Mouse (Mus musculus): Measurements from ENCODE around the gene Gch1.

DNA sequence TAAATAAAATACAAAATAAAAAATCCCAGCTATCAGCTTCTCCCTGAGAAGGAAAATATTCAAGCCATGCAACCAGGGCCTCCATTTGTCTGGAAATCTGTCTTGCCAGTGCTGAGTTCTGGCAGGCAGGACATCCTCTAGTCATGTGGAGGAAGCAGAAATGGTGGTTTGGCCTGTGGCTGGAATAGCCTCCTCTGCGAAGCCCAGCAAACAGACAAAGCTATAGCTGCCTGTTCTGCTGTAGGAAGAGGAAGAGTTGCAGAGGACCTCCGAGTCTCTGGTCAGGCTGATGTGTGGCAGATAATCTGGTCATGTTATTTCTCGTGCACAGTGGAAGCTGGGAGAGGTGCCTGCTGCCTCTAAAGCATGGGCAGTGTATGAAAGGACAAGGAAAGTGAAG, 50.4 kb downstream of the Gch1 start:
- TF ChIP-seq CTCF (IDR thresholded peaks at IDR 0.05; ENCODE audit: borderline replicate concordance, insufficient read depth, low read depth, low read length) (no peak), POLR2A (IDR thresholded peaks at IDR 0.05; ENCODE audit: borderline replicate concordance, insufficient read depth, low read length) (no peak)

All from cerebellum, adult 2 months (tissue).